Mouse (Mus musculus) C2C12 (cell line): ENCODE data around the gene Tec.

ENCODE experiments used
- CTCF ChIP-seq: IDR thresholded peaks from one replicate; pipeline ENCODE4 v1.5.1; 2011; ENCODE audit not compliant: control insufficient read depth, insufficient read depth, insufficient read length
- MAX ChIP-seq: IDR thresholded peaks from one replicate; pipeline ENCODE4 v1.6.1; 2011; ENCODE audit warnings: mild to moderate bottlenecking, control low read depth
- USF1 ChIP-seq: IDR thresholded peaks from one replicate; pipeline ENCODE4 v1.6.1; 2011; ENCODE audit warnings: low read depth, mild to moderate bottlenecking, control low read depth, moderate library complexity

DNA sequence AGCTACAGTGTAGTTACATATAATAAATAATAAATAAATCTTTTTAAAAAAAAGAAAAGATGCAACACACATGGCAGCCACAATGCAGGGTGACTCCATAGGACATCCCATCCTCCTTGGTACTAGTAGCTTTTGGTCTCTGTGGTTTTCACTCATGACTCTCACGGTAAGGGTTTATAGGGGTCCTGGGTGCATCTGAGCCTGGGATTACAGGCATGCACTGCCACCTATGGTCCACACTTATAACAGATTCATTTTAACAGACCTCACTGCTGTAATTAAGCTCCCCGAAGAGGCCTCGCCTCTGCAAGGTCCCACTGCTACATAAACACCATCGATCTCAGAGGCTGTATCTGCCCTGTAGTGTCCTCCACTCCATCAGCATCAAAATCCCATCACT is 82.8 kb downstream of the Tec start:
- no peak for TF ChIP-seq CTCF
- TF ChIP-seq MAX, result no peak
- no peak for TF ChIP-seq USF1
